9 mouse cellular contexts compared by ENCODE assay signal in the genomic region with DNA sequence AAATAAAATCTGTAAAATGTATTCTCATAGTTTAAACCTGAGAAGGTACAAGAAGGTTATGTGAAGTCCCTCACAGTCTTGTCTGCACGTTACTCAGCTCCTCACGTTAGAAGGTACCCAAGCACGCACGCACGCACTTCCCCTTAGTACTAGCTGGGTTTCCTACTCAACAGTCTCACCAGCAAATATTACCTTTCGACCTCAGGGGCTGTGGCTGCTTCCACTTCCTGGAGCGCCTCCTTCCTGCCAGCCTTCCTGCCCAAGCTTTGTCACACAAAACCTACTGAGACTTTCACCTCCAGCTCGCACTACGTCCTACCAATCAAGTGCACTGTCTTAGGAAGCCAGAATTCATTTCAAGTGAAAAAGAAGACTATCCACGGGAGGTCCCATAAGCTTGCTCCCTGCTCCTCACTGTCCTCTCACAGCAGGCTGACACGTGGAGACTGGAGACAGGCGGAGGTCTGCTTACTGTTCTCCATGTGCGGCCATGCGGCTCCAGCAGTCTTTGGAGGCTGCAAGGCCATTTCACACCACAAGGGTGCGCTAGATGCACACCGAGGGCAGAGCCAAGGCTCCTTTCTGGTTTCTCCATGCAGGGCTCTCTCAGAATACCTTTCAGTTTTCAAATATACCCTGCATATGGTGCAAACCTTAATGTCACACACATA. TPM values are rescaled to one million over a fixed set of nuclear protein-coding genes. Genes with fewer than 3 reads are reported as not detected.
DNase-seq lines count a peak whose midpoint lies in the region; ATAC-seq lines count a peak whose summit lies in the region.
"Had no signal": no experiment of that assay in that cellular context is flagged by ENCODE, and none has a peak within 500 bp of the region (broad histone marks: within the 10 kb centered on the region; RNA-seq: fewer than 3 reads in every experiment).

No protein-coding gene starts in this region.

- peak; percentile 93 to 96 for DNase-seq in CD8-positive naive resting alpha-beta T cell, adult 2 months (ENCODE audit: low read depth in 2 of 2, low spot score in 2 of 2)
- peak; percentile 91 for DNase-seq in c-Kit-positive CD71-negative TER-119-negative erythroid progenitor cells, embryonic 14.5 days (ENCODE audit: low read depth)
- peak; percentile 85 for DNase-seq in forebrain, embryonic 10.5 days (ENCODE audit: extremely low spot score, low spot score)
- peak; percentile 93 for DNase-seq in kidney, postnatal 14 days
- peak; percentile 78 for DNase-seq in liver, embryonic 13.5 days
- peak; percentile 90 for DNase-seq in neural tube, embryonic 11.5 days (ENCODE audit: low spot score)

- H3K27me3 ChIP-seq in forebrain, embryonic 10.5 days (ENCODE audit: poor library complexity, severe bottlenecking), result 0 out of 2 replicates have a peak, but pooled peaks cover 3% of the 10 kb centered on the region
- H3K27me3 ChIP-seq in heart, embryonic 15.5 days, result no peaks in the 10 kb centered on the region
- no peaks in the 10 kb centered on the region for H3K27me3 ChIP-seq in liver, embryonic 13.5 days
- no peaks in the 10 kb centered on the region for H3K27me3 ChIP-seq in neural tube, embryonic 11.5 days (ENCODE audit: control insufficient read depth, insufficient read depth, low read length)
- no peaks in the 10 kb centered on the region for H3K27me3 ChIP-seq in stomach, embryonic 16.5 days (ENCODE audit: control insufficient read depth, insufficient read depth, low read length)
- H3K27me3 ChIP-seq: limb, embryonic 15.5 days had no signal

- peak overlapping the region; percentile 71 for H3K27ac ChIP-seq in forebrain, embryonic 10.5 days
- H3K27ac ChIP-seq in heart, embryonic 15.5 days, result peak overlapping the region; percentile 37; the same call in 1 of the 2 replicates
- peak overlapping the region; percentile 61 for H3K27ac ChIP-seq in liver, embryonic 13.5 days
- H3K27ac ChIP-seq in neural tube, embryonic 11.5 days (ENCODE audit: low read depth, low read length), result no peak overlapping the region
- peak overlapping the region; percentile 72 for H3K27ac ChIP-seq in stomach, embryonic 16.5 days (ENCODE audit: low read length)
- H3K27ac ChIP-seq: limb, embryonic 15.5 days had no signal

- peak; percentile 76 for ATAC-seq in heart, embryonic 15.5 days (replicated peaks; ENCODE audit: insufficient number of reproducible peaks, insufficient read depth, low FRiP score, low read depth)
- ATAC-seq in liver, embryonic 13.5 days (ENCODE audit: low read depth), result peak; percentile 75
- ATAC-seq in neural tube, embryonic 11.5 days (ENCODE audit: insufficient read depth, low FRiP score, low TSS enrichment), result no peak
- ATAC-seq in stomach, embryonic 16.5 days (ENCODE audit: insufficient read depth, low FRiP score), result peak; percentile 84

- no peak overlapping the region for H3K9ac ChIP-seq in heart, embryonic 15.5 days
- peak overlapping the region; percentile 59 for H3K9ac ChIP-seq in liver, embryonic 13.5 days
- no peak overlapping the region for H3K9ac ChIP-seq in neural tube, embryonic 11.5 days (ENCODE audit: low read length)
- H3K9ac ChIP-seq in stomach, embryonic 16.5 days (ENCODE audit: low read length), result peak overlapping the region; percentile 61
- H3K9ac ChIP-seq: limb, embryonic 15.5 days had no signal

- peak overlapping the region; percentile 42 for H3K4me2 ChIP-seq in heart, embryonic 15.5 days
- peak overlapping the region; percentile 59 for H3K4me2 ChIP-seq in liver, embryonic 13.5 days
- H3K4me2 ChIP-seq in neural tube, embryonic 11.5 days (ENCODE audit: low read depth), result no peak overlapping the region
- peak overlapping the region; percentile 46; the same call in 1 of the 2 replicates for H3K4me2 ChIP-seq in stomach, embryonic 16.5 days (ENCODE audit: low read depth, low read length)
- H3K4me2 ChIP-seq: limb, embryonic 15.5 days had no signal

- H3K4me1 ChIP-seq in forebrain, embryonic 10.5 days, result peaks cover 9% of the 10 kb centered on the region
- peaks cover 31% of the 10 kb centered on the region for H3K4me1 ChIP-seq in heart, embryonic 15.5 days (replicated peaks)
- peaks cover 54% of the 10 kb centered on the region for H3K4me1 ChIP-seq in liver, embryonic 13.5 days (replicated peaks)
- no peaks in the 10 kb centered on the region for H3K4me1 ChIP-seq in neural tube, embryonic 11.5 days (ENCODE audit: control insufficient read depth, insufficient read depth, low read length)
- H3K4me1 ChIP-seq in stomach, embryonic 16.5 days (ENCODE audit: control insufficient read depth, insufficient read depth, low read length), result peaks cover 8% of the 10 kb centered on the region; the same call in 1 of the 2 replicates

- 38% methylated on average over 16 of the region's 16 CpGs for WGBS in forebrain, embryonic 10.5 days
- 31% methylated on average over 16 of the region's 16 CpGs for WGBS in heart, embryonic 15.5 days
- 12% methylated on average over 16 of the region's 16 CpGs for WGBS in liver, embryonic 13.5 days (ENCODE audit: insufficient replicate concordance)
- WGBS in neural tube, embryonic 11.5 days, result 39% methylated on average over 16 of the region's 16 CpGs
- 23% methylated on average over 16 of the region's 16 CpGs for WGBS in stomach, embryonic 16.5 days

- peaks cover 5% of the 10 kb centered on the region; the same call in 1 of the 2 replicates for H3K36me3 ChIP-seq in forebrain, embryonic 10.5 days (replicated peaks)
- H3K36me3 ChIP-seq in heart, embryonic 15.5 days, result peaks cover 10% of the 10 kb centered on the region
- peaks cover 11% of the 10 kb centered on the region for H3K36me3 ChIP-seq in liver, embryonic 13.5 days
- H3K36me3 ChIP-seq in neural tube, embryonic 11.5 days (ENCODE audit: control insufficient read depth, insufficient read depth, low read length), result no peaks in the 10 kb centered on the region
- no peaks in the 10 kb centered on the region for H3K36me3 ChIP-seq in stomach, embryonic 16.5 days (ENCODE audit: control insufficient read depth, insufficient read depth, low read length)

- no peaks in the 10 kb centered on the region for H3K9me3 ChIP-seq in forebrain, embryonic 10.5 days
- H3K9me3 ChIP-seq in heart, embryonic 15.5 days (replicated peaks), result no peaks in the 10 kb centered on the region
- H3K9me3 ChIP-seq in liver, embryonic 13.5 days (replicated peaks), result no peaks in the 10 kb centered on the region
- H3K9me3 ChIP-seq in neural tube, embryonic 11.5 days (ENCODE audit: control insufficient read depth, low read length), result no peaks in the 10 kb centered on the region
- H3K9me3 ChIP-seq in stomach, embryonic 16.5 days (replicated peaks; ENCODE audit: control insufficient read depth, low read length), result no peaks in the 10 kb centered on the region
- H3K9me3 ChIP-seq: limb, embryonic 15.5 days had no signal

- H3K4me3 ChIP-seq in forebrain, embryonic 10.5 days, result peak overlapping the region; percentile 29; the same call in 1 of the 2 replicates
- H3K4me3 ChIP-seq in heart, embryonic 15.5 days, result no peak overlapping the region; the same call in 1 of the 2 replicates
- H3K4me3 ChIP-seq in liver, embryonic 13.5 days (replicated peaks), result peak overlapping the region; percentile 31
- H3K4me3 ChIP-seq in neural tube, embryonic 11.5 days (ENCODE audit: low read depth, low read length), result no peak overlapping the region
- H3K4me3 ChIP-seq in stomach, embryonic 16.5 days (replicated peaks; ENCODE audit: low read length), result peak overlapping the region; percentile 26; the same call in 1 of the 2 replicates
- H3K4me3 ChIP-seq: limb, embryonic 15.5 days had no signal

RNA-seq across cellular contexts. Expression of a gene that starts 18.5 kb away (rescaled TPM):
- 18.0 and 19.2 TPM in 2 replicates for polyA plus RNA-seq in forebrain, embryonic 10.5 days (2016; fragmentation: Nextera tagmentation; extraction: Ambion mirVana)
- 27.3 and 35.2 TPM in 2 replicates for polyA plus RNA-seq in heart, embryonic 15.5 days (2015; fragmentation: Nextera tagmentation; extraction: Ambion mirVana)
- 26.2 and 32.1 TPM in 2 replicates for polyA plus RNA-seq in liver, embryonic 13.5 days (2015; fragmentation: Nextera tagmentation; extraction: Ambion mirVana)
- 22.3 and 23.2 TPM in 2 replicates for polyA plus RNA-seq in neural tube, embryonic 11.5 days (2014; fragmentation: Nextera tagmentation; extraction: Ambion mirVana)
- 30.0 and 33.1 TPM in 2 replicates for polyA plus RNA-seq in stomach, embryonic 16.5 days (2015; fragmentation: Nextera tagmentation; extraction: Ambion mirVana)

Comparison
In these comparisons a context has a peak if more than half of its experiments do, and no peak if none do; other contexts are left out.
1. H3K4me3 ChIP-seq: peak in forebrain, embryonic 10.5 days (single experiment), liver, embryonic 13.5 days (single experiment) and stomach, embryonic 16.5 days (single experiment); none in heart, embryonic 15.5 days (single experiment) and neural tube, embryonic 11.5 days (single experiment).
2. H3K9ac ChIP-seq: peak in liver, embryonic 13.5 days (single experiment) and stomach, embryonic 16.5 days (single experiment); none in heart, embryonic 15.5 days (single experiment) and neural tube, embryonic 11.5 days (single experiment).
3. Peak in every context shown above with its lines, with median percentiles within 50 percentile points of each other: DNase-seq.